Mouse (Mus musculus): ENCODE data around the gene 3110001I22Rik. TPM values are rescaled to one million over a fixed set of nuclear protein-coding genes. Genes with fewer than 3 reads are reported as not detected.

3110001I22Rik gene
- polyA plus RNA-seq, 1 experiment: 3.8 TPM

DNA sequence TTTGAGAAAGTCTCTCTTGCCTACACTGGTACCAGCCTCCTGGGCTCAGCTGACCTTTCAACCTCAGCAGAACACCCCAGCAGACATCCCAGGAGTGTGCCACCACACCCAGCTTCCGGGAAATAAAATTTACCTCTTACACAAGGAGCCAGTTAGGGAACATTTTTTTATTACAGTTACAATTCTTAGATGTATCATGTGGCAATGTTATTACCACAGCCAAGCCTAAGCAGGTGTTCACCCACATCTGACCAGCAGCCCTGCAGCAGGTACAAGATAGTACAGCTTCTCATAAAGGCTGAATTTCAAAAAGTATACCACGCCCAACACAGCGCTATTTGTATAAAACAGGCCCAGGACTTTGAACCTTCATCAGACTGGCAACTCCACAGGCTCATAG, 43.2 kb downstream of the 3110001I22Rik start:
- no peak overlapping the region for H3K4me3 ChIP-seq (ENCODE audit: insufficient read depth, low read length)
- H3K4me1 ChIP-seq (ENCODE audit: control insufficient read depth, insufficient read depth, low read length): no peaks in the 10 kb centered on the region
- TF ChIP-seq CTCF (IDR thresholded peaks at IDR 0.05; ENCODE audit: borderline replicate concordance, insufficient read depth, low read length) (no peak), POLR2A (IDR thresholded peaks at IDR 0.05; ENCODE audit: low read depth, low read length) (no peak)
- H3K27ac ChIP-seq (ENCODE audit: insufficient read depth, low read length): no peak overlapping the region

DNA sequence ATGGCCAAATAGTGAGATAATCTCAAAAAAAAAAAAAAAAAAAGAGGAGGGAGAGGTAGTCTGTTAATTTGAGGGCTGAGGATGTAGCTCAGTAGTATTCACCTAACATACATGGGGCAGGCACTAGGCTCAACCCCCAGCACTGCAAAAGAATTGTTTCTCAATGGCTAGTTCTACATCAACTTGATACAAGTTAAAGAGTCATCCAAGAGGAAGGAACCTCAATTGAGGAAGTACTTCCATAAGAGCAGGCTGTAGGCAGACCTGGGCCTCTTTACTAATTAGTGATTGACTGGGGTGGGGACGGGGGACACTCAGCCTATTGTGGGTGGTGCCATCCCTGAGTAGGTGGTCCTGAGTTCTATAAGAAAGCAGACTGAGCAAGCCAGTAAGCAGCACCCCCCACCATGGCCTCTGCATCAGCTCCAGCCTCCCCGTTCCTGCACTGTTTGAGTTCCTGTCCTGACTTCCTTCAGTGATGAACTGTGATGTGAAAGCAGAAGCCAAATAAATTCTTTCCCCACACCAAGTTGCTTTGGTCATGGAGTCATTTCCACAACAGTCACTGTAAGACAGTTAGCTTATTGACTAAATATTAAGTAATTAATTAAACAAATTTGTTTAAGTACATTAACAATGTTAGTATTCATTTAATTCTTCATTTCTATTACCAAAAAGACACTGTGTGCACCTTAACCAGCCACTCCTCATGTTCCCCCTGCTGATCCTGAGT, 45.3 kb downstream of the 3110001I22Rik start:
- Histone ChIP-seq H3K4me3 (ENCODE audit: insufficient read depth, low read length) (no peak overlapping the region), H3K27ac (ENCODE audit: insufficient read depth, low read length) (no peak overlapping the region), H3K4me1 (ENCODE audit: control insufficient read depth, insufficient read depth, low read length) (no peaks in the 10 kb centered on the region)
- TF ChIP-seq POLR2A (IDR thresholded peaks at IDR 0.05; ENCODE audit: low read depth, low read length) (no peak), CTCF (IDR thresholded peaks at IDR 0.05; ENCODE audit: borderline replicate concordance, insufficient read depth, low read length) (no peak)

DNA sequence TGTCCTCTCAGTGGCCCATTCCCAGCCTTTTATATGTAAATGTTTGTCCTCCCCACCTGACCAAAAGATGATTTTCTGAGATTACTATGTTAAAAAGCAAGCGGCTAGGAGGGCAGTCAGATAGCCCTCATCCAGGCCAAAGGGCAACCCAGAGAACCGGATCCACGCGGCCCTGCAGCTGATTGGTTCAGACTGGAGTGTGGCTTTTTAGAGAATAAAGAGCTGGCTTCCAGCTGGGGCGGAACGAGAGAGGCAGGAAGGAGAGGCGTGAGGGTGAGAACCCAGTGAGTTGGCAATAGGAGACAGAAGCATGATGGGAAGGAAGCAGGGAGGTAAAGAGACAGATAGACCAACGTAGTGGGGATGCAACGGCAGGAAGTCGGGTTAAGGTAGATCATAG, 51.2 kb downstream of the 3110001I22Rik start:
- H3K4me1 ChIP-seq (ENCODE audit: control insufficient read depth, insufficient read depth, low read length): no peaks in the 10 kb centered on the region
- TF ChIP-seq CTCF (IDR thresholded peaks at IDR 0.05; ENCODE audit: borderline replicate concordance, insufficient read depth, low read length) (no peak), POLR2A (IDR thresholded peaks at IDR 0.05; ENCODE audit: low read depth, low read length) (no peak)
- no peak overlapping the region for H3K4me3 ChIP-seq (ENCODE audit: insufficient read depth, low read length)
- no peak overlapping the region for H3K27ac ChIP-seq (ENCODE audit: insufficient read depth, low read length)

DNA sequence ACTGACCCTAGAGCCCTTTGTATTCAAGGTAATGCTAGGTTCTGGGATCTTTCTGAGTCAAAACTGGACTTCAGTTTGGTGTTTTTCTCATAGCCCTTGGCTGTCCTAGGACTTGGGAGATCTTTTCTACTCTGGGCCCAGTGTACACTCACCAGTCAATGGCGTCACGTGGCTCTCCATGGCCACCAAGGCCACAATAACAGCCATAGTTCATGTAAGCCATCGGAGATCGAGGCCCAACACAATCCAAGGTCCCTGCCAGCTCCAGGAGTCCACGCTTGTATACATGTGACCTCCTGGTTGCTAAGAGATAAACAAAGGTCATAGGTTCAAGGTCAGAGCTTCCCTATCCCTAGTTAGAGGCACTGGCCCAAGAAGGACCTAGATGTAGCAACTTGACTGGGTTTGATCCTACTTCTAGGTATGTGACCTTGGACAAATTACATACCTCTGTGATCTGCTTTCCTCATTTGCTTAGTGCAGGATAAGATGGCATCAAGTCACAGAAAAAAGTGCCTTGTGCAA, 56.1 kb downstream of the 3110001I22Rik start:
- Histone ChIP-seq H3K4me1 (ENCODE audit: control insufficient read depth, insufficient read depth, low read length) (no peaks in the 10 kb centered on the region), H3K27ac (ENCODE audit: insufficient read depth, low read length) (no peak overlapping the region), H3K4me3 (ENCODE audit: insufficient read depth, low read length) (no peak overlapping the region)
- no peak for TF ChIP-seq CTCF (IDR thresholded peaks at IDR 0.05; ENCODE audit: borderline replicate concordance, insufficient read depth, low read length)
- no peak for TF ChIP-seq POLR2A (IDR thresholded peaks at IDR 0.05; ENCODE audit: low read depth, low read length)

Other genes with a start within 250 kb of the 3110001I22Rik start
- 33.4 and 38.1 TPM in 2 replicates for gene Parn, start 3.8 kb upstream of the 3110001I22Rik start, polyA plus RNA-seq (2011; ENCODE audit: insufficient read length, low read depth, missing spikeins)
- gene Bfar, start 71 bp upstream of the 3110001I22Rik start, polyA plus RNA-seq (2011; ENCODE audit: insufficient read length, low read depth, missing spikeins): 40.0 and 51.7 TPM in 2 replicates
- gene Pla2g10, start 59.1 kb downstream of the 3110001I22Rik start, polyA plus RNA-seq (2011; ENCODE audit: insufficient read length, low read depth, missing spikeins): not detected in 2 replicates
- gene Rrn3, start 108.8 kb downstream of the 3110001I22Rik start, polyA plus RNA-seq (2011; ENCODE audit: insufficient read length, low read depth, missing spikeins): 52.4 and 52.5 TPM in 2 replicates
- 73.3 and 82.0 TPM in 2 replicates for gene Ntan1, start 146.9 kb downstream of the 3110001I22Rik start, polyA plus RNA-seq (2011; ENCODE audit: insufficient read length, low read depth, missing spikeins)
- 195 and 220 TPM in 2 replicates for gene Pdxdc1, start 231.2 kb downstream of the 3110001I22Rik start, polyA plus RNA-seq (2011; ENCODE audit: insufficient read length, low read depth, missing spikeins)
- gene Mpv17l, start 231.2 kb downstream of the 3110001I22Rik start, polyA plus RNA-seq (2011; ENCODE audit: insufficient read length, low read depth, missing spikeins): 4.7 and 5.1 TPM in 2 replicates